Mouse (Mus musculus) monocyte, adult 2 months (primary cell): Measurements from ENCODE around the gene Xrcc1.
A peak's percentile ranks its signal among the peaks of the same experiment; 100 is the strongest.

Experiments used
- DNase-seq, 2 experiments: peaks; one replicate each; pipeline ENCODE4 v3.0.0; 2022; ENCODE audit warnings: low spot score in 2 of 2, low read depth in 1 of 2

Gene Xrcc1

GRCm38 (mm10) chr7:24528861-24529260, 17.2 kb upstream of the Xrcc1 start:
- no peak for DNase-seq

GRCm38 (mm10) chr7:24529580-24529979, 16.5 kb upstream of the Xrcc1 start:
- no peak for DNase-seq

DNA sequence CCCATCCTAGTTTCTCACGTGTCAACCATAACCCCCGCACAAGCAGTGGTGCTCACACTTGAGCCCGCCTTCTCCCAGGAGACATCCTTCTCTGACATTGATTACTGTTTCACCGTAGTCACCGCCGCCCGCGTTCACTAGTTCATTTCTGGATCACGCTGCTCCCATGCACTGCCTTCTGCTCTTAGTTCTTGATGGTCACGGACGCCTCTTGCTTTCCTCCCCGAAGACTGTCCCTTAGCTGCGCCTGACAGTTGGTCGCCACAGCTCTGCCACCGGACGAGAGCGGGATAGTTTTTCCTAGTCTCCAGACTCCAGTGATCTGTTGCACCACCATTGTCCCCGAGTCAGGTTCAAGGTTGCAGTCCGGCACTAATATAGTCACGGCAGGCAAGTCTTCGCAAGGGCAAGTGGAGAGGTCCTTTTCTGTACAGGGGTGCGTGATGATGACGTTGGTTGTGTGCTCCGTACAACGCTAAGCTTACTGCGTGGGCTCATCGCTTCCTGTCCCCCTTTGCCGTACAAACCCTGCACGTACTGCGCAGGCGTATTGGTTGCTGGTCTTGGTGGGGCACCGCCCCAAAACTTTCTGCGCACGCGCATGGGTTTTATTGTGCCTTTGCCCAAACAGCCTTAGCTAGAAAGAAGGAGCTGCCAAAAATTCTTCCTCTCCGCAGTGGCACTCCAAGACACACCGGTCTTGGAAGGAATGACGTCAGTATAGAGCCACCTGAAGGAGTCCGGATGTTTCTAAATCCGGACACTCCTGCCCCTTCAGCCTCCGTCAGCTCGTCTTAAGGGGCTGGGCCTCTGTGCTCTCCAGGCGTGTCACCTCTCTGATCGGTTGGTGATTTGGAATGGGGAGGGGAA, 15.8 kb upstream of the Xrcc1 start, which contains the start of gene Irgq:
Irgq (plus strand) TSS at position 628 of the 870 bp plus-strand sequence.
- peak; percentile 93 to 96 for DNase-seq

DNA sequence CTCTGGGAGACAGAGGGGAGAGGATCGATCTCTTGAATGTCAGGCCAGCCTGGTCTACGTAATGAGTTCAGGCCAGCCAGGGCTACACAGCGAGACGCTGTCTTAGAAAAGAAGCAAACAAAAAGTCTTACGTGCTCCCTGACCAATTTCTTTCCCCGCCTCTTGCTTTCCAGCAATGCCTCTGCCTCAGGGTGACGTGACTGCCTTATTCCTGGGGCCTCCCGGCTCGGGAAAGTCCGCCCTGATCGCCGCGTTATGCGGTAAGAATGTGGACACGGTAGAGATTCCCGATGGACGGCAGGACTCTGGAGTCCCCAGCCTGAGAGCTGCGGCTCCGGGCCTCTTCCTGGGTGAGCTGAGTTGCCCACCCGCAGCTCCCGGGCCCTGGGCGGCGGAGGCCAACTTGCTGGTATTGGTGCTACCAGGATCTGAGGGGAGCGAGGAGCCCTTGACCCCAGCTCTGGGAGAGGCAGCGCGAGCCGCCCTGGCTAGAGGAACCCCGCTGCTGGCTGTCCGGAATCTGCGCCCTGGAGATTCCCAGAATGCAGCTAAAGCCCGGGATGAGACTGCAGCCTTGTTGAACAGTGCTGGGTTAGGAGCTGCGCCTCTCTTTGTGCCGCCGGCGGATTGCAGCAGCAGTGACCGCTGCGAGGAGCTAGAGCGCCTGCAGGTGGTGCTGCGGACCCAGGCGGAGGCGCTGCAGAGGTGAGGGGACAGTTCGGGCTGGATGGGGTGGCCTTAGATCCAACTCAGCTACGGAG, 14.7 kb upstream of the Xrcc1 start:
- peak in 1 of 2 experiments; percentile 30 for DNase-seq

GRCm38 (mm10) chr7:24533031-24533571, 13.0 kb upstream of the Xrcc1 start:
- no peak for DNase-seq

DNA sequence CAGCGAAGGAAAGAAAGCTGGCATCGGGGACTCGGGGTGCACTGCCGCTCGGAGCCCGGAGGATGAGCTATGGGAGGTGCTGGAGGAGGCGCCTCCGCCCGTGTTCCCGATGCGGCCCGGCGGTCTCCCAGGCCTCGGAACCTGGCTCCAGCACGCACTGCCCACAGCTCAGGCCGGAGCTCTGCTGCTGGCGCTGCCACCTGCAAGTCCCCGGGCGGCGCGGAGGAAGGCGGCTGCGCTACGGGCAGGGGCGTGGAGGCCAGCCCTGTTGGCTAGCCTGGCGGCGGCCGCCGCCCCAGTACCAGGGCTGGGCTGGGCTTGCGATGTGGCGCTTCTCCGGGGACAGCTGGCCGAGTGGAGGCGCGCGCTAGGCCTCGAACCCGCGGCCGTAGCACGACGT, 12.3 kb upstream of the Xrcc1 start:
- DNase-seq: no peak

GRCm38 (mm10) chr7:24534301-24534700, 11.8 kb upstream of the Xrcc1 start:
- no peak for DNase-seq

GRCm38 (mm10) chr7:24537081-24537480, 9.0 kb upstream of the Xrcc1 start:
- DNase-seq: no peak

- DNase-seq: no peak
These were observed 8.5 kb upstream of the Xrcc1 start for GRCm38 (mm10) chr7:24537591-24537990.

DNA sequence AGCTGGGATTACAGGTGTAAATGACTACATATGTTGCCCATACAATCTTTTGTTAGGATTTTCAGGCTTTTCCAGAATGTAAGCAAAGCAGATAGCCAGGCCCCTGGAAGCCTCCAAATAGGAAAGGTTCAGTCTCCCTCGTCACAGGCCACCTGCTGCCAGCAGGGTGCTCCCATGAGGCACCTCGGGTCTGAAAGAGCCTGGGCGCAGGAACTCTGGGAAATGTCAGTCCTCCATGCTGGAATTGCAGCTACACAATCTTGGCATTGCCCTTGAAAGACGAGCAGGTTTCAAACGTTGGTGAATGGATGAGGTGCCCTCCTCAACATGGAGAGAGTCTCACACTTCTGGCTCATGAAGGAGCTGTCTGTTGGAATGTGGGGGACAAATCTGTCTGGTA, 7.9 kb upstream of the Xrcc1 start:
- DNase-seq: no peak

DNA sequence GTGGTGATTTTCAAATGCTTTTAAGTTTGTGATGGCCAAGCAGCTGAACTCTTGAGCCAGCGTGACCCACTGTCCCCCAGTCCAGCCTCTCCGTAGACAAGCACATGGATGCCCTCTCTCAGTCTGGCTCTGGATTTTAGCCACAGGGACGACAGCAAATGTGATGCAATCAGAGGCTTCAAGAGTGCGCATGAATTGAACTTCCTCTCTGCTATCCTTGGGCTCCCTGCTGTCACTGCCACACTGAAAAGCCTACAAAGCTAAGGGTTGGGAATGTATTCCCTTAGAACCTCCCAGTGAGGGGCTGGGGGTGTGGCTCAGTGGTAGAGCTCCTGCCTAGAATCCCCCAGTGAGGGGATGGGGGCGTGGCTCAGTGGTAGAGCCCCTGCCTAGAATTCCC, 7.4 kb upstream of the Xrcc1 start:
- DNase-seq: no peak

- no peak for DNase-seq
These were observed 6.4 kb upstream of the Xrcc1 start for GRCm38 (mm10) chr7:24539686-24540085.

- DNase-seq: no peak
These were observed 1.6 kb upstream of the Xrcc1 start for GRCm38 (mm10) chr7:24544506-24544905.

DNA sequence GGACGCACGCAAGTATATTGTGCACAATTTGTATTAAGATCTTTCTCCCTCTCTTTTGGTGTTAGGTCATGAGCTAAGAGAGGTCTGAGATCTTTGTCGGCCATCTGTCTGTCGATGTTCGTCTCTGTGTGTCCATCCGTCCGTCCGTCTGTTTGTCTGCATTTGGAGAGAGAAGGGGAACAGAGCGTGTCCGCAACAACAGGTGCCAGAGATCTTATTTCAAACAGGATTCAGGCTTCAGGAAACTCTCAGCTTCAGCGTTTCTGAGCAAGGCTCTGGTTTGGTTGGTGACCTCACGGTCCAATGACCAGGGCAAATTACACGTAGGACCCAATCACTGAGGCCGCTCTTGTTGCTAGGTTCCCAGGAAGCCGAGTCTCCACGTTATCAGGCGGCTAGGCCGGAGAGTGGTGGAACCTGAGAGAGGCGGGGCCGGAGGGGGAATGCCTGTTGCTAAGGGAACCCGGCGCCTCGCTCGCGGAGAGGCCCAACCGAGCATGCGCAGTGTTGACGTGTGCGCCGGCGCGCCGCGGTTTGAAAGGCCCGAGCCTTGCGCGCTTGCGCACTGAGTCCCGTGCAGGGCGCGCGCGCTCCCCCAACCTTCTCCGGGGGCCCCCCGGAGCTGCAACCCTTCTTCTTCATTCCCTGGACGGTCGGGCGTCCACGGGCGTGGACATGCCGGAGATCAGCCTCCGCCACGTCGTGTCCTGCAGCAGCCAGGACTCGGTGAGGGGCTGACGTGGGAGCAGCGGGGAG, 723 bp downstream of the Xrcc1 start:
- DNase-seq: peak; percentile 96 to 97

- no peak for DNase-seq
These were observed 1.5 kb downstream of the Xrcc1 start for GRCm38 (mm10) chr7:24547534-24548036.

DNA sequence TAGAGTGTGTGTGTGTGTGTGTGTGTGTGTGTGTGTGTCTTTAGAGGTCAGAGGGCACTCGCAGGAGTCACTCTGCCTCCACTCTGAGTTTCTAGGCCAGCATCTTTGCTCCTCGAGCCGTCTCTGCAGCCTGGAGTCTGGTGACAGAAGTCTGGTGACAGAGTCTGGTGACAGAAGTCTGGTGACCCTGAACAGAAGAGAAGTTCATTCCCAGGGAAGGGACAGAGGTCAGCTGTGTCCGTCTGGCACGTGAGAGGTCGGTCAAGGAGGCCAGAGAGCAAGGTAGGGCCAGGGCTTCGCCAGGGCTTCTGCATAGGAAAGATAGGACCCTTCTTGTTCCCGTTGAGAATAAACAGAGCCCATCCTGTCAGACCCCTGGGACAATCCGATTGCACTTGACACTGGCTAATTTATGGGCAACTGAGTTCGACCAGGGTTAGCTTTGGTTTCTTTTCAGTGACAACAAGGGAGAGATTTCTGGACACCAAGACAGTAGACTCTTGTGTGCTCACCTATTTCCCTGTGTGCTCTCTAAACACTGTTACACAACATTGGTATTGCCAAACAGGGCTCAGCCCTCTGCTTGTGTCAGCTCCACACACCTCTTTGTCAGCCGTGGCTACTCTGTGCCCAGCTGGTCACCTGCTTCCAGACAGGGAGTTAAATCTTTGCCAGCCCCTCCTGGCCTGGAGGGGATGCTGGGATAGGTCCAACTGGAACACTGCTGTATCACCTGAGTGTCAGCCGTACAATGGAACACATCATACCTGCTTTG, 6.1 kb downstream of the Xrcc1 start:
- no peak for DNase-seq

DNA sequence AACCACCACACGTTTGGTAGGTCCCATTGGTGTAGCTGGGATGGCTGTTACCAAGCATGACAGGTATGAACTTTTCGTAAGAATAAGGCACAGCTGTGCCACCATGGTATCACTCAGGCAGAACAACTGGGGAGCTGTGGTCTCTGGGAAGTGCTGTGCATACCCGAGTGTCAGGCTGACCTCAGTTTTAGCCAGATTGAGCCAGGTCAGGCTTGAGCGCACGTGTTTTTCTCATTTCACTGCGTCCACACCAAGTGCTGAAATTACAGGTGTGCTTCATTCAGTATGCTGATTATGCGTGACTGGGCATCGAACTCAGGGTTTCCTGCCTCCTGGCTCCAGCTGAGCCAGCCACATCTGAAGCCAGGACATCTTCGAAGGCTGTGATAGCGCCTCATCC, 9.7 kb downstream of the Xrcc1 start:
- no peak for DNase-seq

GRCm38 (mm10) chr7:24561450-24561849, 15.4 kb downstream of the Xrcc1 start:
- DNase-seq: no peak

GRCm38 (mm10) chr7:24563191-24563836, 17.2 kb downstream of the Xrcc1 start:
- DNase-seq: no peak

DNA sequence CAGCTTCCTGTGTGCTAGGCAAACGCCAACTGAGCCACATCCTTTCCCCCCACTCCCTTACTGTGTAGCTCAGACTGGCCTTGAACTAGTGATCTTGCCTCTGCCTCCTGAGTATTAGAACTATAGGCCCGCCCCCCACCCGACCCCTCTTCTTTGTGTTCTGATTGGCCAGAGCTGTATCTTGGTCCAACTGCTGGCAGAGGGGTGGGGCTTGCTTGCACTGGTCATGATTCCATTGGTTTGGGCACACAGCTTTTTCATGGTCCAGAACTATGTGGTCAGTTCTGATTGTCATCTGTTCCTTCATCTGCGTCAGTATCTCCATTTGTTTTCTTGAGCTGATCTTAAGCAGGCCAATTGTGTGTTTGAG, 17.7 kb downstream of the Xrcc1 start:
- no peak for DNase-seq
